Mouse (Mus musculus) olfactory bulb, adult 2 months (tissue): ENCODE measurements around the gene Sap25.

Experiments
- CTCF ChIP-seq: fragments of 200-500 bp; IDR thresholded peaks from 2 replicates; pipeline ENCODE4 v1.5.1; 2012; ENCODE audit warnings: low read depth, mild to moderate bottlenecking, low read length, moderate library complexity; ENCODE audit not compliant: insufficient read depth
- POLR2A ChIP-seq: fragments of 200-500 bp; IDR thresholded peaks from 2 replicates; pipeline ENCODE4 v1.6.1; 2012; ENCODE audit warnings: mild to moderate bottlenecking, low read depth, low read length, moderate library complexity; ENCODE audit not compliant: insufficient read depth

DNA sequence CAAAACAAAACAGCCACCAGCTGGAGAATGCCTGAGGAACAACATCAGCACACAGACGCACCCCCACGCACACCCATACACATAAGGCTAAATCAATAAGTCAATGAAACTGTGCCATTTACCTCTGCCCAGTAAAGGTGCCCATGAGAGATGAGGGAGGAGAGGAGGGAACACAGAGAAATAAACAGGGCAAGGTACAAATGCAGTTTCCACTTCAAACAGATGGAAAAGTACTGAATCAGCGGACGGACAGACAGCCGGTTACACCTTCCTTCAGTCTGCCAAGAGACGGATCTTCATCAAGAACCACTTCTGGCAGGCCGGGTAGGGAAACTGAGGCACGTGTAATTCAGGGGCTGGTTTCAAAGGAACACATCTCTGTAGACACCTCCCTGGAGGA is 33.7 kb downstream of the Sap25 start:
- TF ChIP-seq POLR2A (no peak), CTCF (no peak)
